Mouse (Mus musculus) lung, postnatal 36 days (tissue): Measurements from ENCODE around the gene Maoa.

ENCODE experiments used
- DNase-seq: peaks from one replicate; pipeline ENCODE4 v3.0.0; 2022; ENCODE audit warnings: mixed read lengths

Maoa gene

DNA sequence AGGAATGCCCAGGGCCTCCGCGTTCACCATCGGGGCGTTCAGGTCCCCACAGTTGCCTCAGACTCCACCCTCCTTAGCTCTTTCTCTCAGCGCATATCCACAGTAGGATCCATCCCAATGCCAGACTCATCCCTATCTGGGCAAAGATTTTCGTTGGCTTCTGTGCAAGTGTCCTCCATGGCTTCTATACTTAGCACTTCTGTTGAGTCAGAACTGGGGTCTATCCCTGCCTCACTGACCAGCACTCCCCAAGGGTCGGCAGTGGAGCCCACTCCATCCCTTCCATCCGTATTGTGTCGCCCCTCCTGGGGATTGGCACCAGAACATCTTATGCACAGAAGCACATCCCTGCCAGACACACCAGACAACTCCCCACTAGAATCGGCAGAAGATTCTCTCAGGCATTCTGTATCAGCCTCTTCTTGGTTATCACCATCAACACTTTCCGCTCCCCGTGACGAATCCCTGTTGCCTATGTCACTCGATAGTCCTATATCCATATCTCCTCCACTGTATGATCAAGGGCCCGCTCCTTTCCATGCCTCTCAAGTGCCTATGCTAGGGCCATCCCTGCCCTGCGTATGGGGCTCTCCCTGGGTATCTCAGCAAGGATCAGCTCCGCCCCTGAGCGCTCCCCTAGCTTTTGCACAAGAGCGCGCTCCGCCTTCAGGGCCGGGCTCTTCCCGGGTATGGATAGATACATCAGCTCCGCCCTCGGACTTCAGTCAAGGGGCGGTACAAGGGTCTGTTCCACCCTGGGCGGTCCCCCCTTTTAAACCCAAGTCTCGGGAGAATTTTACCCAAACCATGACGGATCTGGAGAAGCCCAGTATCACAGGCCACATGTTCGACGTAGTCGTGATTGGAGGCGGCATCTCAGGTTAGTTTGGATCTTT lies at the start of gene Maoa:
Gene Maoa, plus strand, starts transcription at position 665 of the 896 bp plus-strand sequence.
- DNase-seq: peak; percentile 86

DNA sequence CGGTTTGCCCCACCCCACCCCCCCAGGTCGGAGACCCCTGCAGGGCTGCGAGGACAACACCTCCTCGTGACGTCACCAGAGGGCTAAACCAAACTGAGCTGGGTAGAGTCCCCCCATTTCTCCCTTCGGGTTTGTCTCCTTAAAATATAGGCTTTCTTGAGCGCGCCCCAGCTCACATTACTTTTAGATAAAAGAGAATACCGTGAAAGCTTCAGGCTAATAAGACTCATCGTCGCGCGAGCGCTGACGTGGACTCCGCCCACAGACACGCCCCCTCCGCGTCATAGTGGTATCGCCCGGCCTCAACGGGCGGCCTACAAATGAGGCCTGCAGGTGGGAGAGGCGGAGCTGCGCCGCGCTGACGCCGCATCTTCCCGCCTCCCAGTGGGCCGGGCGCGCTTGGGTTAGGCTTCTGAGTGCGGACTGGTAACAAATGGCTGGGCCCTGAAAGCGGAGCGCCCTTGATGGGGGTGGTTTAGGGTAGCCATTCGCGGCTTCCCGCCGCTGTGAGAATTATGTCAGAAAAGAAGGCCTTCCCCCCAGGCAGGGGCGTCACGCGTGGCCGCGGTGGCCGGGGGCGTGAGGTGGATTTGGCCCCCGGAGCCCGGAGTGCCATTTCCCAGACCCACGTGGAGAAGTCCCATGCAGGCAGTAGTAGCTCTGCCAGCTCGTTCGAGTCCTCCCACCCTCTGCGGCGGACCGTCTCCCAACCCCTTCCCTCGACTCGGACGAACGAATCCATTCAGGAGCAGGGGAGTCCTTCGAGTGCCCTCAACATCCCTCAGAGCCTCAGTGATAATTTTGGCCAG lies 1.1 kb upstream of the Maoa start:
- DNase-seq: peak; percentile 92

DNA sequence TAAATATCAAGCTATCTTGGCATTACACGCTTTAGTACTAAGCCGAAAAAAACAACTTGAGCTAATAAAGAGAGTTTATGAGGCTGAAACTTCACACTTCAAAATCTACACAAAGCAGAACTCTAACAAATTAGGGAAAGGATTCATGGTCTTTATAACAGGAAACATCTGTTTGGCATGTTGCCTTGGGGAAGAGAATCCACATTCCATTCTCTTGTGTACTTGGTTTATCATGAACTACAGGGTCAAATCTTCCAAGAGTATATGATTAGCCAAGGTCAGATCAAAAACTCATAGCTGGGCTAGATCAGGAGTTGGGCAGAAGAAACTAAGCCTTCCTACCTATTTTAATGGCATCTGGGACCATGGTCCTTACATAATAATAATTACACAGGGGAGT lies 37.0 kb downstream of the Maoa start:
- DNase-seq: peak; percentile 44

DNA sequence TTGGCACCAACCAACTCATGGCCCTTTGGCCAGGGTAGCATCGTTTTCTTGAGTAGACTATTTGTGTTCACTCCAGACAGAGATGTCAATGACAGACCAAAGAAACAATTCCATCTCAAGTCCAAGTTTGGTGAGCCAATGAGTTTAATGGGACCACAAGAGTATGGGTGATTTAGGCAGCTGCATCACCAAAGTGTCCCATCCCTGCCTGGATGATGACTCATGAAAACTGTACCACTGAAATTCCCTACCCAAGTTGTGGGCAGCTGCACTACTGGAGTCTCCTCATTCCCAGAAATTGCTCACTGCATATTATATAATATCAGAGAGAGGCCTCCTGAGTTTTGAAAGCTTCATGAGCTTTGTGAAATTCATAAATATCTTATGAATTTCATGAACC lies 86.6 kb downstream of the Maoa start:
- no peak for DNase-seq

DNA sequence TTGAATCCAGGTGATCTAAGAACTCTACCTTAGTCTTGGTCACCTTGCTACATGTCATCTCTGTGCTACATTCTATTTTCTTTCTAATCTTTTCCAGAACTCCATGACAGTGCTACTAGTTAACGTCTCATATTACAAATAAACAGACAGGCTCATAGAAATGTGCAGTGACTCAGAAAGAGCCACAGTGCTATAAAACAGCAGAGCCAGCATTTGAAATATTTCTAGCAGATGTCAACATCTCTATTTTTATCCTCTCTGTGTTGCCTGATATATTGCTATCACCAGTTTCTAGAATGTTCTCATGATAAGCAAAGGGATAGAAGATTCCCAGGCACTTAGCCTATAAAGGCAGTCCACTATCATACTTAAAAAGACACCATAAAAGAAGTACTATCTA lies 94.5 kb downstream of the Maoa start:
- DNase-seq: no peak
